Mouse (Mus musculus): ENCODE data around the gene Olfr23. TPM values are rescaled to one million over a fixed set of nuclear protein-coding genes. Genes with fewer than 3 reads are reported as not detected.
"Not testable (repeated sequence)": the region's sequence is repeated elsewhere in the genome, so short reads cannot be mapped to it uniquely, and the experiment has no call there.

Olfr23 gene
- not detected in 2 replicates for polyA plus RNA-seq (2014; fragmentation: Nextera tagmentation; extraction: Ambion mirVana)

DNA sequence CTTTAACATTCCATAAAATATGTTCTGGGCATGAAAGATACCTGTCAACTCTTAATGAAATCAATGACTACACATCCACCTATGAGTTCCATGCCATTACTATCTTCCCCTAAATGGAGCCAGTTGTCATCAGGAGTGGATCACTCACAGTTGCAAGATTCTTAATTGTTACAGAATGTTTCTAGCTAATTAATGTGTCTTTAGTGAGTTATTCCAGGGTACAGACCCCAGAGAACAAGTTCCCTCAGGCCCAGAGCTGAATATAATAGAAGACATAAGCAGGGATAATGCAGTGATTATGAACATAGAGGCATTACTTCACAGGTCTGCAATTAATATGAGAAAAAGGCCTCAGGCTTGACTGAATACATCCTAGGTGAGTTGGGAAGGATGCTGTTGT is at the start of gene Olfr23:
Gene Olfr23, plus strand, starts transcription at position 301 of the 400 bp plus-strand sequence.
- no peak for DNase-seq (ENCODE audit: low spot score)
- H3K36me3 ChIP-seq (ENCODE audit: control insufficient read depth, insufficient read depth, low read length): no peaks in the 10 kb centered on the region
- no peaks in the 10 kb centered on the region for H3K4me1 ChIP-seq (ENCODE audit: control insufficient read depth, insufficient read depth, low read length)
- H3K27ac ChIP-seq (ENCODE audit: low read depth, low read length): no peak within 1 kb of the TSS
- H3K27me3 ChIP-seq (ENCODE audit: control insufficient read depth, insufficient read depth, low read length): no peaks in the 10 kb centered on the region
- no peak for ATAC-seq (ENCODE audit: insufficient read depth, low FRiP score, low TSS enrichment)
- no peak within 1 kb of the TSS for H3K4me3 ChIP-seq (ENCODE audit: low read depth, low read length)
- 0 out of 2 replicates have a peak, but pooled peaks cover 4% of the 10 kb centered on the region for H3K9me3 ChIP-seq (ENCODE audit: control insufficient read depth, low read length)
- no peak within 1 kb of the TSS for H3K4me2 ChIP-seq (ENCODE audit: low read depth)
- H3K9ac ChIP-seq (ENCODE audit: low read length): no peak within 1 kb of the TSS

DNA sequence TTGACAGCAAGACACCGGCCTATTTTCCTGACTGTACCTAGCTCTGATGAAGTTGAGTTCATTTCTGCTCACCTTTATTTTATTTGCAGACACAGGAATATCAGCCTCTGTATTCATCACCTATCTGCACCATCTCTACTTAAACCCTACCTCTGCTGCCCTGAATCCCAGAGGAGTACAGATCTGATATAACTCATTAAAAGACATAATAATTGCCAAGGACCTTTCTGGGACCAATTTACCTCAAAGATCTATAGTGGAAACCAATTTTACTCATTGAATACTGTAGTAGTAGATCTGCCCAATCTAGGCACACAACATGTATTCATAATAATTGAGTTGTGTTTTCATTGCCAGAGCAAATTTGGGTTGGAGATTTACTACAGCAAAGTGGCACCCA is 45.8 kb upstream of the Olfr23 start, which contains the start of gene Olfr394:
Gene Olfr394, minus strand, starts transcription at position 101 of the 400 bp plus-strand sequence.
- no peak for ATAC-seq (ENCODE audit: insufficient read depth, low FRiP score, low TSS enrichment)
- 94% methylated on average over 1 of the region's 1 CpGs for WGBS
- H3K36me3 ChIP-seq (ENCODE audit: control insufficient read depth, insufficient read depth, low read length): no peaks in the 10 kb centered on the region
- H3K27ac ChIP-seq (ENCODE audit: low read depth, low read length): no peak within 1 kb of the TSS
- H3K27me3 ChIP-seq (ENCODE audit: control insufficient read depth, insufficient read depth, low read length): no peaks in the 10 kb centered on the region
- no peak within 1 kb of the TSS for H3K9ac ChIP-seq (ENCODE audit: low read length)
- H3K4me2 ChIP-seq (ENCODE audit: low read depth): no peak within 1 kb of the TSS
- DNase-seq (ENCODE audit: low spot score): no peak
- no peak within 1 kb of the TSS for H3K4me3 ChIP-seq (ENCODE audit: low read depth, low read length)
- no peaks in the 10 kb centered on the region for H3K4me1 ChIP-seq (ENCODE audit: control insufficient read depth, insufficient read depth, low read length)
- no peaks in the 10 kb centered on the region; the same call in 1 of the 2 replicates for H3K9me3 ChIP-seq (ENCODE audit: control insufficient read depth, low read length)

DNA sequence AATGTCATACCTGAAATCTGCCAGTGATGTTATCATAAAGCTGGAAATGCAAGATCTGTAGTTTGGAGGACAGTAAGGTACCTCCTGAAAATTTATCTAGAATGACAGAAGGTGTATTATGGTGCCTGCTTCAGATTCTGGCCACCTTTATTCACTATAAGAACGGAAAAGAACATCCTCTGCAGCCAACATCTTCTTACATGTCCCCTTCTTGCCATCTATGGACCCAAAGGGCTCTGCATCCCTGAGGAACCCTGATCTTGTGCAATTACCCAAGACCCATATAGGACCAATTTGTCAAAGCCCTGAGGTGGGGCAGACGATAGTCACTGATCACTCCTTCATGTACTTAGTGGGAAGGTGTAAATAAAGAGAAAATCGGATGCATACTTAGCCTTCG is 27.3 kb upstream of the Olfr23 start, which contains the start of gene Olfr395:
Gene Olfr395, minus strand, starts transcription at position 101 of the 400 bp plus-strand sequence.
- 80% methylated on average over 4 of the region's 4 CpGs for WGBS

DNA sequence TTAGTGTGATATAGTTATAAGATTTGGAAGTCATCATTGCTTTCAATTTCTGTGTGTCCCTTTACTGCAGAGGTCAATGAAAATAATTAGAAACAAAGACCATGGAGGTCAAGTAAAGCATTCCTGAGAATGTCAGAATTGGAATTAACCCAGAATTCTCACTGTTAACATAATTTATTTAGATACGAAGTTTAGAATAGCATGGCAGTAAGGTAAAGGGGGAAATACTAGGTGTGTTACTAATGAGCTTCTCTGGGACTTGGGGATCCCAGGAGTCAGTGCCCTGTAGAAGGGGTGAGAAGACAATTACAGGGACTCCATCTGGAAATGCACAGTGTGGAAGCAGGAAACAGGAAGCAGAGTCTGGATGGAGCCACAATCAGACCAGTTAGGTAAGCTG is 24.0 kb downstream of the Olfr23 start, which contains the start of gene Olfr397:
Gene Olfr397, plus strand, starts transcription at position 301 of the 400 bp plus-strand sequence.
- Histone ChIP-seq H3K9ac (ENCODE audit: low read length) (no peak within 1 kb of the TSS), H3K9me3 (ENCODE audit: control insufficient read depth, low read length) (peaks cover 3% of the 10 kb centered on the region; the same call in 1 of the 2 replicates), H3K36me3 (ENCODE audit: control insufficient read depth, insufficient read depth, low read length) (no peaks in the 10 kb centered on the region), H3K4me2 (ENCODE audit: low read depth) (no peak within 1 kb of the TSS), H3K27me3 (ENCODE audit: control insufficient read depth, insufficient read depth, low read length) (no peaks in the 10 kb centered on the region), H3K27ac (ENCODE audit: low read depth, low read length) (no peak within 1 kb of the TSS), H3K4me1 (ENCODE audit: control insufficient read depth, insufficient read depth, low read length) (no peaks in the 10 kb centered on the region), H3K4me3 (ENCODE audit: low read depth, low read length) (no peak within 1 kb of the TSS)
- DNase-seq (ENCODE audit: low spot score) (no peak), ATAC-seq (ENCODE audit: insufficient read depth, low FRiP score, low TSS enrichment) (no peak)
- 79% methylated on average over 1 of the region's 1 CpGs for WGBS

More for the DNA sequence above, 27.3 kb upstream of the Olfr23 start, which contains the start of gene Olfr395:
- not testable (repeated sequence) for DNase-seq (ENCODE audit: low spot score); H3K27me3 ChIP-seq (ENCODE audit: control insufficient read depth, insufficient read depth, low read length); H3K27ac ChIP-seq (ENCODE audit: low read depth, low read length); H3K4me2 ChIP-seq (ENCODE audit: low read depth); H3K36me3 ChIP-seq (ENCODE audit: control insufficient read depth, insufficient read depth, low read length); H3K4me3 ChIP-seq (ENCODE audit: low read depth, low read length); H3K4me1 ChIP-seq (ENCODE audit: control insufficient read depth, insufficient read depth, low read length); ATAC-seq (ENCODE audit: insufficient read depth, low FRiP score, low TSS enrichment); H3K9ac ChIP-seq (ENCODE audit: low read length); H3K9me3 ChIP-seq (ENCODE audit: control insufficient read depth, low read length)

DNA sequence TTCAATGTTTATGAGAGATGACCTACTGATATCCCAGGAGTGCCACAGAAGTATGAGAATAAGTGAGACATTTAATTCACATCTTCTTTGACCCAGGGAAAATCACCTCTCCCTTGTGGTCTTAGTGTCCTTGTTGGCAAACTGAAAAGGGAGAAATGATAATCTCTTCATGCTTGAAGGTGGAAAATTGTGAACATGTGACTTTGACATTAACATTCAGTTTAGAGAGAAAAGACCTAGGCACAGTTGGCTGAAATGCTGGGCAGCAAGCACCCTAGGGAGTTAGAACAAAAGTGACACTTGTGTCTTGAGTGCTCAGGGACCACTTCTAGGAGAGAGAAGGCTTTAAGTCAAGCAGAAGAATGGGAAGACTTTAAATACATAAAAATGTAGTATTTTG is 53.8 kb downstream of the Olfr23 start, which contains the start of gene Olfr398:
Gene Olfr398, minus strand, starts transcription at position 101 of the 400 bp plus-strand sequence.
- DNase-seq (ENCODE audit: low spot score): no peak
- no peaks in the 10 kb centered on the region for H3K4me1 ChIP-seq (ENCODE audit: control insufficient read depth, insufficient read depth, low read length)
- H3K9me3 ChIP-seq (ENCODE audit: control insufficient read depth, low read length): 0 out of 2 replicates have a peak, but pooled peaks cover 6% of the 10 kb centered on the region
- H3K9ac ChIP-seq (ENCODE audit: low read length): no peak within 1 kb of the TSS
- no peak for ATAC-seq (ENCODE audit: insufficient read depth, low FRiP score, low TSS enrichment)
- H3K4me2 ChIP-seq (ENCODE audit: low read depth): no peak within 1 kb of the TSS
- H3K27ac ChIP-seq (ENCODE audit: low read depth, low read length): no peak within 1 kb of the TSS
- H3K4me3 ChIP-seq (ENCODE audit: low read depth, low read length): no peak within 1 kb of the TSS
- H3K27me3 ChIP-seq (ENCODE audit: control insufficient read depth, insufficient read depth, low read length): no peaks in the 10 kb centered on the region
- H3K36me3 ChIP-seq (ENCODE audit: control insufficient read depth, insufficient read depth, low read length): no peaks in the 10 kb centered on the region

Other genes with a start within 250 kb of the Olfr23 start
- not detected in 2 replicates for gene Zfp735, start 247.9 kb upstream of the Olfr23 start, polyA plus RNA-seq (2014; fragmentation: Nextera tagmentation; extraction: Ambion mirVana)
- gene Olfr389, start 156.0 kb upstream of the Olfr23 start, polyA plus RNA-seq (2014; fragmentation: Nextera tagmentation; extraction: Ambion mirVana): not detected in 2 replicates
- gene Olfr390, start 153.7 kb upstream of the Olfr23 start, polyA plus RNA-seq (2014; fragmentation: Nextera tagmentation; extraction: Ambion mirVana): not detected in 2 replicates
- not detected in 2 replicates for gene Olfr391-ps, start 133.6 kb upstream of the Olfr23 start, polyA plus RNA-seq (2014; fragmentation: Nextera tagmentation; extraction: Ambion mirVana)
- not detected in 2 replicates for gene Olfr392, start 119.6 kb upstream of the Olfr23 start, polyA plus RNA-seq (2014; fragmentation: Nextera tagmentation; extraction: Ambion mirVana)
- not detected in 2 replicates for gene Olfr393, start 85.2 kb upstream of the Olfr23 start, polyA plus RNA-seq (2014; fragmentation: Nextera tagmentation; extraction: Ambion mirVana)
- not detected in 2 replicates for gene Olfr394, start 45.9 kb upstream of the Olfr23 start, polyA plus RNA-seq (2014; fragmentation: Nextera tagmentation; extraction: Ambion mirVana)
- not detected in 2 replicates for gene Olfr395, start 27.4 kb upstream of the Olfr23 start, polyA plus RNA-seq (2014; fragmentation: Nextera tagmentation; extraction: Ambion mirVana)
- not detected in 2 replicates for gene Olfr397, start 24.1 kb downstream of the Olfr23 start, polyA plus RNA-seq (2014; fragmentation: Nextera tagmentation; extraction: Ambion mirVana)
- gene Olfr398, start 53.7 kb downstream of the Olfr23 start, polyA plus RNA-seq (2014; fragmentation: Nextera tagmentation; extraction: Ambion mirVana): not detected in 2 replicates
- not detected in 2 replicates for gene Olfr139, start 119.9 kb downstream of the Olfr23 start, polyA plus RNA-seq (2014; fragmentation: Nextera tagmentation; extraction: Ambion mirVana)
- gene Olfr399, start 119.9 kb downstream of the Olfr23 start, polyA plus RNA-seq (2014; fragmentation: Nextera tagmentation; extraction: Ambion mirVana): not detected in 2 replicates
- gene Zfp616, start 133.3 kb downstream of the Olfr23 start, polyA plus RNA-seq (2014; fragmentation: Nextera tagmentation; extraction: Ambion mirVana): not detected in 2 replicates
- not detected in 2 replicates for gene Olfr401, start 177.0 kb downstream of the Olfr23 start, polyA plus RNA-seq (2014; fragmentation: Nextera tagmentation; extraction: Ambion mirVana)
- not detected in 2 replicates for gene Olfr402, start 216.9 kb downstream of the Olfr23 start, polyA plus RNA-seq (2014; fragmentation: Nextera tagmentation; extraction: Ambion mirVana)
- gene Olfr403, start 249.6 kb downstream of the Olfr23 start, polyA plus RNA-seq (2014; fragmentation: Nextera tagmentation; extraction: Ambion mirVana): not detected in 2 replicates